Mouse (Mus musculus): ENCODE measurements around the gene Stk4. TPM values are rescaled to one million over a fixed set of nuclear protein-coding genes. Genes with fewer than 3 reads are reported as not detected.

Stk4 gene
- polyA plus RNA-seq, 1 experiment from 2014 or later, result 17.2 TPM

DNA sequence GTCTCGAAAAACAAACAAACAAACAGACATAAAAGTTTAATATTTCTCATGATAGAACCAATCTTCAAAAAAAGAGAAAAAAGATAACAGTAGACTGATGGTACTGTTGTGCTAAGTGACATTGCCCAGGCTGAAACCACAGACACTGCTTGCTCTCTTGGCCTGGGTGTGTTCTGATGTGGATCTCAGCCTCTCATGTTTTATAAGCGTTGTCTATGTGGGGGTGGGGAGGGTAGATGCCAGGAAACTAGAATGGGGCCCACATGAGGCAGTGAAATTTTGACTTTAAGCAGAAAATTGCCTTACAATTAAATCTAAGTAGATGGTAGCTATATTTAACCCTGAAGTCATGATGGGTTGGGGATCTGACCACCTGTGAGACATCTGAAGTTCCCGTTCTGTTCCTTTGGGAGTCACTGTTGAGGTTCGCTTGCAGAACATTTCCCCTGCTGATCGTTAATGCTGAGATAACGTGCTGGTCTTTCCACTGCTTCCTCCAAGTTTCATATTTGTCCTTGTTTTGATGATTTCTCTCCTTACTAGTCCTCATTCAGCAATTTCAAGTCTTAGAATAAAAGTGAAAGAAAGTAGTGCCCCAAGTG is 17.4 kb downstream of the Stk4 start:
- H3K27ac ChIP-seq (ENCODE audit: low read length), result no peak overlapping the region
- ATAC-seq, result no peak
- WGBS, result 88% methylated on average over 6 of the region's 6 CpGs
- no peaks in the 10 kb centered on the region for H3K4me1 ChIP-seq (ENCODE audit: control insufficient read depth, insufficient read depth, low read length)
- no peak overlapping the region for H3K4me3 ChIP-seq (ENCODE audit: low read depth, low read length)
- H3K36me3 ChIP-seq (ENCODE audit: control insufficient read depth, insufficient read depth, low read length), result peaks cover 28% of the 10 kb centered on the region
- H3K9me3 ChIP-seq (replicated peaks; ENCODE audit: control insufficient read depth, low read length, poor library complexity, severe bottlenecking), result no peaks in the 10 kb centered on the region
- H3K27me3 ChIP-seq (ENCODE audit: control insufficient read depth, insufficient read depth, low read depth, low read length), result no peaks in the 10 kb centered on the region
- no peak overlapping the region for H3K9ac ChIP-seq (ENCODE audit: low read depth, low read length)
- no peak overlapping the region for H3K4me2 ChIP-seq (ENCODE audit: low read length)

DNA sequence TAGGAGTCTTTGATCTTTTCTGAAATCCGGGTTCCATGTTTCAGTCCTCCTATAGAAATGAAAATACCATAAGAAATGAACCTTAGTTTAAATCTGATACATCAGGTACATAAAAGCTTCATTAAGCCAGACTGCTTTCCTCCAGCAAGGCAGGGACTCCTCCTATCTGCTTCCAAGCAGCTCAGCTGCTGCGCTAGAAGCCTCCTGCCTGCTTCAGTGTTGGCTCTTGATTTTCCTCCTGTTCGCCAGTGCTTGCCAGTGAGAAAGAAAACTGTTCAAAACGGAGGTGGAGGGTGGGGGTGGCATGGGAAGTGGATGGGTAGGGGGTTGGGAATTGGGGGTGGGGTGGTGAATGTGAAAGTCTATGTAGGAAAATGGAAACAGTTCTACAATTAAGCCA is 19.4 kb downstream of the Stk4 start:
- H3K9ac ChIP-seq (ENCODE audit: low read depth, low read length), result no peak overlapping the region
- H3K4me1 ChIP-seq (ENCODE audit: control insufficient read depth, insufficient read depth, low read length), result no peaks in the 10 kb centered on the region
- no peak overlapping the region for H3K27ac ChIP-seq (ENCODE audit: low read length)
- WGBS, result 90% methylated on average over 4 of the region's 4 CpGs
- H3K36me3 ChIP-seq (ENCODE audit: control insufficient read depth, insufficient read depth, low read length), result peaks cover 18% of the 10 kb centered on the region
- no peak for ATAC-seq
- H3K4me2 ChIP-seq (ENCODE audit: low read length), result no peak overlapping the region
- H3K27me3 ChIP-seq (ENCODE audit: control insufficient read depth, insufficient read depth, low read depth, low read length), result no peaks in the 10 kb centered on the region
- H3K9me3 ChIP-seq (replicated peaks; ENCODE audit: control insufficient read depth, low read length, poor library complexity, severe bottlenecking), result no peaks in the 10 kb centered on the region
- H3K4me3 ChIP-seq (ENCODE audit: low read depth, low read length), result no peak overlapping the region

DNA sequence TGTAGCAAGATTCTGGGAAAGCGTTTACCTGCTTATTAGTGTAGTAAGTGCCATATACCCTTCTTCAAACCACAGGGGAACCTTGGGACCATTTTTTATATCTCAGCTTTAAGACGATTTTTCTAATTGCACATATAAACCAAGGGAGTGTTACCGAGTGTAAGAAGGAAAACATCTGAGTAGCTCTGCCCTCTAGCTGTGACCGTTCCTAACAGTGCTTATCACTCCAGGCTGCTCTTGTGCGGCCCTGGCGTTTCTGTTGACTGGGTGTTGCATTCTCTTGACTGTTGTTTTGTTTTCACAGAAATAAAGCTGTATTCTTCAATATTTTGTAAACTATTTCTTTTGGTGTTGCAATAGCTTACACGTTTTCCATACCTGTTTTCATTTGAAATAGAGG is 24.0 kb downstream of the Stk4 start:
- no peak overlapping the region for H3K4me2 ChIP-seq (ENCODE audit: low read length)
- no peak for ATAC-seq
- H3K4me3 ChIP-seq (ENCODE audit: low read depth, low read length), result no peak overlapping the region
- no peaks in the 10 kb centered on the region for H3K4me1 ChIP-seq (ENCODE audit: control insufficient read depth, insufficient read depth, low read length)
- no peaks in the 10 kb centered on the region for H3K27me3 ChIP-seq (ENCODE audit: control insufficient read depth, insufficient read depth, low read depth, low read length)
- no peaks in the 10 kb centered on the region for H3K9me3 ChIP-seq (replicated peaks; ENCODE audit: control insufficient read depth, low read length, poor library complexity, severe bottlenecking)
- 85% methylated on average over 7 of the region's 7 CpGs for WGBS
- H3K9ac ChIP-seq (ENCODE audit: low read depth, low read length), result no peak overlapping the region
- peaks cover 11% of the 10 kb centered on the region for H3K36me3 ChIP-seq (ENCODE audit: control insufficient read depth, insufficient read depth, low read length)
- H3K27ac ChIP-seq (ENCODE audit: low read length), result no peak overlapping the region

DNA sequence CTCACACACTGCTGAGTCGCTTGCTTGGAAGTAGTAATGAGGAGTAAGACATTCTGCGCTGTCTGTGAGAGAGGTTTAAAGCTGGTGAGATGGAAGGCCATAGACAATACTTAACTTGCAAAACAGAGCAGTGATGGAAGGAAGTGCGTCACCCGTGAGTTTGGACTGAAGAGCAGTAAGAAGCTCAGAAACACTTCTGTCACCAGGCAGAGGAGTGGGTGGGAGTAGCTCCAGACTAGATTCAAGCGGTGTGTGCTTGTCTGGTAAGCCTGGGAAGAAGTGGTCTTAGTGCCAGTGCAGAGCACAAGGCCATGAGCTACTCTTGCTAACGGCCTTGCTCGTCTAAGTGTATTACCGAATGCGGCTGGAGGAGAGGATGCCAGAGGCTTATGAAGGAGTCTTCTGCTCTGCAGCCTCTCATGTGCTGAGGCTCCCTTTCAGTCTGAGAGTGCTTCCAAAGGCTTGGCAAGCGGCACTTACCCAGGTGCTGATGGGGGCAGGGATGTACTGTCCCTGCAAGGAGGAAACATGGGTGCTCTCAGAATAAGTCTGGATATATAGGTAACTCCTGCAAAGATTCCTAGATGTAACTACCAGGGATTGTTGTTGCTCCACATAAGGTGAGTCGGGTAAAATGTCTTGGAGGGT is 28.6 kb downstream of the Stk4 start:
- Histone ChIP-seq H3K9me3 (replicated peaks; ENCODE audit: control insufficient read depth, low read length, poor library complexity, severe bottlenecking) (no peaks in the 10 kb centered on the region), H3K27ac (ENCODE audit: low read length) (no peak overlapping the region), H3K36me3 (ENCODE audit: control insufficient read depth, insufficient read depth, low read length) (peaks cover 26% of the 10 kb centered on the region), H3K4me1 (ENCODE audit: control insufficient read depth, insufficient read depth, low read length) (no peaks in the 10 kb centered on the region), H3K27me3 (ENCODE audit: control insufficient read depth, insufficient read depth, low read depth, low read length) (no peaks in the 10 kb centered on the region), H3K9ac (ENCODE audit: low read depth, low read length) (no peak overlapping the region), H3K4me3 (ENCODE audit: low read depth, low read length) (no peak overlapping the region), H3K4me2 (ENCODE audit: low read length) (no peak overlapping the region)
- ATAC-seq, result no peak
- 88% methylated on average over 11 of the region's 11 CpGs for WGBS

DNA sequence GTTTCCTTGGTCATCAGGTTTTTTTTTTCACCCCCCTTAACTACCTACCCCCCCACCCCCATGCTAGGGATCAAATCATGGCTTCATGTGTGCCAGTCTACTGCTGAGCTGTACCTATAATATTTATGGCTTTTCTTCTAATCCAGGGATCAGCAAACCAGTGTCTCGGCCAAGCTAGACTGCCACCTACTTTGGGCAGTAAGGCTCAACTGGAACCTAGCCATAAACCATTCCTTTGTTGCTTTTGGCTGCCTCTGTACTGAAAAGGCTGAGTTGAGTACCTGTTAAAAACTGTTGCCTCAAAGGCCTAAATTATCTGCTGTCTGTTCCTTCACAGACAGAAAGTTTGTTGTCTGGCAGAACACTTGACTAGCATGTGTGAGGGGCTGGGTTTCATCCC is 31.8 kb downstream of the Stk4 start:
- Histone ChIP-seq H3K36me3 (ENCODE audit: control insufficient read depth, insufficient read depth, low read length) (peaks cover 23% of the 10 kb centered on the region), H3K27me3 (ENCODE audit: control insufficient read depth, insufficient read depth, low read depth, low read length) (no peaks in the 10 kb centered on the region), H3K4me2 (ENCODE audit: low read length) (no peak overlapping the region), H3K4me3 (ENCODE audit: low read depth, low read length) (no peak overlapping the region), H3K4me1 (ENCODE audit: control insufficient read depth, insufficient read depth, low read length) (no peaks in the 10 kb centered on the region), H3K9ac (ENCODE audit: low read depth, low read length) (no peak overlapping the region), H3K27ac (ENCODE audit: low read length) (no peak overlapping the region), H3K9me3 (replicated peaks; ENCODE audit: control insufficient read depth, low read length, poor library complexity, severe bottlenecking) (no peaks in the 10 kb centered on the region)
- 88% methylated on average over 1 of the region's 1 CpGs for WGBS
- no peak for ATAC-seq

DNA sequence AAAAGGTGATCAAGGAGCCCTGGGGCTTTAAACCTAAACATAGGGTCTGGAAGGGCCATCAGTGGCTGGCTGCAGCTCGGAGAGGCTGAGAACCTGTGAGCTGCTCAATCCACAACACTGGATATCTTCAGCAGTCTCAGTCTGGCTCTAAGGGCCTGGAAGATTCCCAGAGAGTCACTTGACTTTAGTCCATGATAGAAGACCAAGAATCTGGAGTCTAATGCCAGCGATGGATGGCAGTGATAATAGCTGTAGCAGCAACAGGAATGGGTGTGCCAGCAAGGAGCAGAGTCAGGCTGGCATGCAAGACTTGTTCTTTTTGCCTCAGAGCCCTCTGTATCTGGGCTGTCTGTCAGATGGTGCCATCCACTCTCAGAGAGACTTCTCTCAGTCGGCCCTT is 32.2 kb downstream of the Stk4 start:
- no peak overlapping the region for H3K4me3 ChIP-seq (ENCODE audit: low read depth, low read length)
- no peaks in the 10 kb centered on the region for H3K27me3 ChIP-seq (ENCODE audit: control insufficient read depth, insufficient read depth, low read depth, low read length)
- H3K36me3 ChIP-seq (ENCODE audit: control insufficient read depth, insufficient read depth, low read length), result peaks cover 23% of the 10 kb centered on the region
- WGBS, result 92% methylated on average over 3 of the region's 3 CpGs
- H3K9me3 ChIP-seq (replicated peaks; ENCODE audit: control insufficient read depth, low read length, poor library complexity, severe bottlenecking), result no peaks in the 10 kb centered on the region
- H3K4me1 ChIP-seq (ENCODE audit: control insufficient read depth, insufficient read depth, low read length), result no peaks in the 10 kb centered on the region
- H3K27ac ChIP-seq (ENCODE audit: low read length), result no peak overlapping the region
- ATAC-seq, result no peak
- no peak overlapping the region for H3K9ac ChIP-seq (ENCODE audit: low read depth, low read length)
- no peak overlapping the region for H3K4me2 ChIP-seq (ENCODE audit: low read length)

DNA sequence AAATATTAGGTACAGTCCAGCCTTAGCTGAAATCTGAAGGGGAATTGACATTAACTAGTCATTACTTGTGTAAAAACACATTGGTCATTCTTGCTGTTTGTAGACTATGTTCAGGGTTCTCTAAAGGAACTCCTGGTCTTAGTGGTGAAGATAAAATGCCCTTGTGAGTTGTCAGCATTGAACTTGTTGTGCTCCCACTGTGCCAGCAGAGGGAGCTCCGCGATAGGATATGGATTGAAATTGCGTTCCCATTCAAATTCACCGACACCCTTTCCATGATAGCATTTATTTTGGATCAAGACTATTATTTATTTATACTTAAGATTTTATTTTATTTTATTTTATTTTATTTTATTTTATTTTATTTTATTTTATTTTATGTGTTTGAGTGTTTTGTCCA is 33.4 kb downstream of the Stk4 start:
- no peak overlapping the region for H3K4me2 ChIP-seq (ENCODE audit: low read length)
- no peak for ATAC-seq
- WGBS, result 30% methylated on average over 4 of the region's 4 CpGs
- no peak overlapping the region for H3K27ac ChIP-seq (ENCODE audit: low read length)
- no peak overlapping the region for H3K4me3 ChIP-seq (ENCODE audit: low read depth, low read length)
- H3K36me3 ChIP-seq (ENCODE audit: control insufficient read depth, insufficient read depth, low read length), result peaks cover 21% of the 10 kb centered on the region
- no peaks in the 10 kb centered on the region for H3K4me1 ChIP-seq (ENCODE audit: control insufficient read depth, insufficient read depth, low read length)
- H3K9ac ChIP-seq (ENCODE audit: low read depth, low read length), result no peak overlapping the region
- no peaks in the 10 kb centered on the region for H3K9me3 ChIP-seq (replicated peaks; ENCODE audit: control insufficient read depth, low read length, poor library complexity, severe bottlenecking)
- no peaks in the 10 kb centered on the region for H3K27me3 ChIP-seq (ENCODE audit: control insufficient read depth, insufficient read depth, low read depth, low read length)

DNA sequence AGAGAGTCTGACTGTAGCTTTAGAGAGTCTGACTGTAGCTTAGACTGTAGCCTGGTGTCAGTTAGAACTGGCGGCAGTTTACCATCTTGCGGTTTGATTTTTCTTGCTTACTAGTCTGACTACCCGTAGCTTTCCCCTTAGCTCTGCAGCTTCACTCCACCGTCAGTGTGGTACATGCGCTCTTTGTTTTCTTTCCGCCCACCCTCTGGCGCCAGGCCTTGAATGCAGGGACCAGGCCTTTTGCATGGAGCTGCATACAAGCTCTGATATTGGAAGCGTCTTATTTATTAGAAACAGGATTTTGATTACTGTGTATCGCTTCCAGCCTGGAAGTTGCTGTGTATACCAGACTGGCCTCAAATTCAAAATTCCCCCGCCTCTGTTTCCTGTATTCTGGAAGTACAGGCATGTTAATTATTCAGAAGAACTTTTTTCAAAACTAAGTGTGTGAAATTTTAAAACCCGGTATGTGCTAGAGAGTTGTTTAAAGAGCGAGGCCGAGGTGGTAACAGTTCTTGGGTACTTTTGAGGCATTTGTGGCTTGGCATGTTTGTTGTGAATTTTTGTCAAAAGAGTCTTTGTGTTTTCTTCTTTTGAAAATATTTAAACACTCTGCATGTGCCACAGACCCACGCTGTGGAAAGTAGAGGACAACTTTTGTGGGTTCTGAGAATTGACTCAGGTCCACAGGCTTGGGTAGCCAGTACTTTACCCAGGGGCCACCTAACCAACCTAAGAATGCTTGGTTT is 36.3 kb downstream of the Stk4 start:
- H3K27me3 ChIP-seq (ENCODE audit: control insufficient read depth, insufficient read depth, low read depth, low read length), result no peaks in the 10 kb centered on the region
- H3K36me3 ChIP-seq (ENCODE audit: control insufficient read depth, insufficient read depth, low read length), result peaks cover 12% of the 10 kb centered on the region; the same call in 1 of the 2 replicates
- H3K4me3 ChIP-seq (ENCODE audit: low read depth, low read length), result no peak overlapping the region
- H3K27ac ChIP-seq (ENCODE audit: low read length), result no peak overlapping the region
- no peak overlapping the region for H3K4me2 ChIP-seq (ENCODE audit: low read length)
- ATAC-seq, result no peak
- no peaks in the 10 kb centered on the region for H3K4me1 ChIP-seq (ENCODE audit: control insufficient read depth, insufficient read depth, low read length)
- no peaks in the 10 kb centered on the region for H3K9me3 ChIP-seq (replicated peaks; ENCODE audit: control insufficient read depth, low read length, poor library complexity, severe bottlenecking)
- no peak overlapping the region for H3K9ac ChIP-seq (ENCODE audit: low read depth, low read length)
- WGBS, result 80% methylated on average over 14 of the region's 14 CpGs
